8 mouse cellular contexts compared by ENCODE assay signal in the genomic region with DNA sequence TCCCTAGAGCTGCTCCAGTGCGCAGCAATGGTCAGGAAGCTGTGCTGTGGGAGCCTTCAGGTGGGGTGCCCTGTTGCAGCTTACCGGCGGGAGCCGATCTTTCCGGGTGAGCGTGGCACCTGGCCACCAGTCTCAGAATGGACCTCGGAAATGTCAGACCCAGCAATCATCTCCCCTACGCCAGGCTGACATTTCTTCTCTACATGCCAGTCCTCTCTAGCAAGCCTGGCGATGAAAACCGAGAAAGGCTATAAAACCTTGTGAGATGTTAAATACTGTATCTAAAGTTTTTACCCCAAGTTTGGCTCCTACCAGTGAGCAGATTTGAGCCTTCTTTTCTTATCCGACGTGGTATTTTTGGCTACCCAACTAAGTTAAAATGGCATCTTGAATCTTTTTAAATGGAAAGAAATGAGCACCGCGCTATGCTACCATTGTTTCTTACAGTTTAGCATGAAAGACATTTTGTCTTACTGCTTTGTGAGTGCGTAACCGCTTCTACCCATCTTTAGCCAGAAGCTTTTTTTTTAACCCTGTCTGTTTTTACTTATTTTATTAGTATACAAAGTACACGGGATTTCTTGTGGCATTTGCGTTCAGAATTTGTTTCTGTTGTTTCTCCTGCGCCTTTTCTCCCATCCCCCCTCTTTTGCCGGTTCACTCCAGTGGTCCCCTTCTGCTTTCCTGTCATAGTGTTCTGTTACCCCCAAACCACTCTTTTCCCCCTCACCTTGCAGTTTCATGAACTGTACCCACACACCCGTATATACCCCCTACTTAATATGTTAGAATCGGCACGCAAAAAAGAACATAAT. TPM values are rescaled to one million over a fixed set of nuclear protein-coding genes. Genes with fewer than 3 reads are reported as not detected.
DNase-seq lines count a peak whose midpoint lies in the region; ATAC-seq and TF ChIP-seq lines count a peak whose summit lies in the region.

No protein-coding gene starts in this region.

- H3K27me3 ChIP-seq in thymus, adult 2 months (ENCODE audit: control insufficient read depth, insufficient read depth, low read length): no peaks in the 10 kb centered on the region
- peaks cover 7% of the 10 kb centered on the region; the same call in 1 of the 2 replicates for H3K27me3 ChIP-seq in limb, embryonic 13.5 days

- H3K4me1 ChIP-seq in thymus, adult 2 months (replicated peaks; ENCODE audit: control insufficient read depth, insufficient read depth, low read length): 0 out of 2 replicates have a peak, but pooled peaks cover 4% of the 10 kb centered on the region
- peaks cover 8% of the 10 kb centered on the region for H3K4me1 ChIP-seq in limb, embryonic 13.5 days

- TF ChIP-seq POLR2A in thymus, adult 2 months (IDR thresholded peaks at IDR 0.05; ENCODE audit: control insufficient read depth, extremely low read depth, insufficient read depth, low read length, poor library complexity): no peak

- peak overlapping the region; percentile 78 for H3K4me2 ChIP-seq in limb, embryonic 13.5 days (replicated peaks)

- peak overlapping the region; percentile 16; the same call in 1 of the 2 replicates for H3K27ac ChIP-seq in thymus, adult 2 months (ENCODE audit: control insufficient read depth, insufficient read depth, low read length)
- H3K27ac ChIP-seq in limb, embryonic 13.5 days: peak overlapping the region; percentile 70

- no peak for ATAC-seq in limb, embryonic 13.5 days (ENCODE audit: low FRiP score, low read depth)

- H3K4me3 ChIP-seq in thymus, adult 2 months (ENCODE audit: control insufficient read depth, insufficient read depth, low read length): peak overlapping the region; percentile 82
- H3K4me3 ChIP-seq in limb, embryonic 13.5 days: peak overlapping the region; percentile 68

- no peaks in the 10 kb centered on the region for H3K36me3 ChIP-seq in thymus, adult 2 months (ENCODE audit: control insufficient read depth, insufficient read depth, low read length)
- no peaks in the 10 kb centered on the region for H3K36me3 ChIP-seq in limb, embryonic 13.5 days

- no peak for TF ChIP-seq CTCF in thymus, adult 2 months (IDR thresholded peaks at IDR 0.05; ENCODE audit: borderline replicate concordance, control insufficient read depth, extremely low read depth, insufficient read depth, low read length, poor library complexity)

- peak; percentile 53 for DNase-seq in cerebellum, adult 11-12 months
- DNase-seq in cerebellum, postnatal 36 days: no peak
- DNase-seq in thymus, adult 2 months: no peak
- DNase-seq in thymus, postnatal 10 days (ENCODE audit: low spot score in 2 of 2): no peak
- DNase-seq in telencephalon, adult 2 months (ENCODE audit: low read depth, low spot score): peak; percentile 15
- DNase-seq in left cerebral cortex, adult 9 months (ENCODE audit: low spot score in 2 of 2): no peak
- DNase-seq in right cerebral cortex, postnatal 36 days (ENCODE audit: low spot score in 2 of 2): no peak

- 12% methylated on average over 23 of the region's 23 CpGs for WGBS in thymus, adult 2 months
- WGBS in limb, embryonic 13.5 days: 10% methylated on average over 23 of the region's 23 CpGs

- H3K9me3 ChIP-seq in limb, embryonic 13.5 days: no peaks in the 10 kb centered on the region; the same call in 1 of the 2 replicates

- peak overlapping the region; percentile 69 for H3K9ac ChIP-seq in limb, embryonic 13.5 days

RNA-seq across cellular contexts. Expression of gene Tsga10, which starts 0.6 kb away (rescaled TPM):
- polyA plus RNA-seq in thymus, adult 2 months (2012; rRNA removed): 0.97 and 0.99 TPM in 2 replicates
- 5.8 and 7.5 TPM in 2 replicates for polyA plus RNA-seq in limb, embryonic 13.5 days (2015; fragmentation: Nextera tagmentation; extraction: Ambion mirVana)

RNA-seq across cellular contexts. Expression of gene Lipt1, which starts 5.9 kb away (rescaled TPM):
- 1.3 and 1.6 TPM in 2 replicates for polyA plus RNA-seq in thymus, adult 2 months (2012; rRNA removed)
- polyA plus RNA-seq in limb, embryonic 13.5 days (2015; fragmentation: Nextera tagmentation; extraction: Ambion mirVana): 8.5 and 9.2 TPM in 2 replicates

RNA-seq across cellular contexts. Expression of gene Mitd1, which starts 24.6 kb away (rescaled TPM):
- 13.7 and 20.0 TPM in 2 replicates for polyA plus RNA-seq in thymus, adult 2 months (2012; rRNA removed)
- 25.6 and 27.2 TPM in 2 replicates for polyA plus RNA-seq in limb, embryonic 13.5 days (2015; fragmentation: Nextera tagmentation; extraction: Ambion mirVana)

RNA-seq across cellular contexts. Expression of gene Mrpl30, which starts 24.7 kb away (rescaled TPM):
- polyA plus RNA-seq in thymus, adult 2 months (2012; rRNA removed): 47.2 and 56.4 TPM in 2 replicates
- polyA plus RNA-seq in limb, embryonic 13.5 days (2015; fragmentation: Nextera tagmentation; extraction: Ambion mirVana): 245 and 275 TPM in 2 replicates

RNA-seq across cellular contexts. Expression of gene Lyg2, which starts 50.7 kb away (rescaled TPM):
- polyA plus RNA-seq in thymus, adult 2 months (2012; rRNA removed): 0.04 and 0.13 TPM in 2 replicates
- not detected in 2 replicates for polyA plus RNA-seq in limb, embryonic 13.5 days (2015; fragmentation: Nextera tagmentation; extraction: Ambion mirVana)

Comparison
In these comparisons a context has a peak if more than half of its experiments do, and no peak if none do; other contexts are left out.
1. DNase-seq: peak in cerebellum, adult 11-12 months (single experiment) and telencephalon, adult 2 months (single experiment); none in cerebellum, postnatal 36 days (0 of 2), thymus, adult 2 months (single experiment), thymus, postnatal 10 days (0 of 2), left cerebral cortex, adult 9 months (0 of 2) and right cerebral cortex, postnatal 36 days (0 of 2).